Mouse (Mus musculus) kidney, adult 2 months (tissue): ENCODE results near the gene Pnpla1. TPM values are rescaled to one million over a fixed set of nuclear protein-coding genes. Genes with fewer than 3 reads are reported as not detected.
"Not testable (repeated sequence)": the region's sequence is repeated elsewhere in the genome, so short reads cannot be mapped to it uniquely, and the experiment has no call there.

Source experiments
- DNase-seq: peaks from one replicate; pipeline ENCODE4 v3.0.0; 2021
- H3K27ac ChIP-seq: fragments of 200-500 bp; 2 replicates; pipeline ENCODE4 v1.5.1; 2012; ENCODE audit warnings: low read depth, low read length, control low read depth, inconsistent platforms; ENCODE audit not compliant: insufficient read depth
- H3K27me3 ChIP-seq: fragments of 200-500 bp; replicated peaks from 2 replicates; pipeline ENCODE4 v1.6.1; 2012; ENCODE audit warnings: mild to moderate bottlenecking, moderate library complexity, low read length, inconsistent platforms; ENCODE audit not compliant: control insufficient read depth, insufficient read depth
- H3K36me3 ChIP-seq: fragments of 200-500 bp; 2 replicates; pipeline ENCODE4 v1.6.1; 2012; ENCODE audit warnings: mild to moderate bottlenecking, moderate library complexity, low read length, inconsistent platforms; ENCODE audit not compliant: control insufficient read depth, insufficient read depth
- H3K4me1 ChIP-seq: fragments of 200-500 bp; 2 replicates; pipeline ENCODE4 v1.6.1; 2011; ENCODE audit warnings: low read length; ENCODE audit not compliant: control insufficient read depth, insufficient read depth
- H3K4me3 ChIP-seq: fragments of 200-500 bp; 2 replicates; pipeline ENCODE4 v1.5.1; 2011; ENCODE audit warnings: mild to moderate bottlenecking, low read depth, low read length, control low read depth; ENCODE audit not compliant: insufficient read depth
- CTCF ChIP-seq: fragments of 200-500 bp; conservative IDR thresholded peaks from 2 replicates; pipeline ENCODE4 v1.5.1; 2011; ENCODE audit warnings: low read depth, mild to moderate bottlenecking, control low read depth, low read length, moderate library complexity, mixed read lengths; ENCODE audit not compliant: insufficient read depth, insufficient read length
- POLR2A ChIP-seq: fragments of 200-500 bp; IDR thresholded peaks from one replicate; pipeline ENCODE4 v1.6.1; 2011; ENCODE audit warnings: low read depth, low read length, control low read depth
- WGBS: fragments of 180-500 bp; shearing (Covaris S2); methylation state at CpG from one replicate; pipeline ENCODE4 v1.1.7; 2018; 5-methylcytosine and 5-hydroxymethylcytosine counted together
- polyA plus RNA-seq: library from polyadenylated mRNA; depleted of rRNA; stranded (reverse); fragments of >200 nt; gene quantifications from 2 replicates; pipeline ENCODE4 v1.2.3, GENCODE M21; 2012

Pnpla1 gene
- polyA plus RNA-seq, 1 experiment = not detected

GRCm38 (mm10) chr17:28827665-28828231 is 30.5 kb upstream of the Pnpla1 start:
- Histone ChIP-seq H3K4me3 (no peak overlapping the region), H3K27ac (no peak overlapping the region), H3K4me1 (no peaks in the 10 kb centered on the region), H3K27me3 (no peaks in the 10 kb centered on the region), H3K36me3 (0 out of 2 replicates have a peak, but pooled peaks cover 3% of the 10 kb centered on the region)
- TF ChIP-seq POLR2A (no peak), CTCF (no peak)
- DNase-seq = no peak
- WGBS = 89% methylated on average over 8 of the region's 8 CpGs

- Histone ChIP-seq H3K4me1 (no peaks in the 10 kb centered on the region), H3K27me3 (no peaks in the 10 kb centered on the region), H3K36me3 (0 out of 2 replicates have a peak, but pooled peaks cover 1% of the 10 kb centered on the region), H3K4me3 (no peak overlapping the region), H3K27ac (no peak overlapping the region)
- whole genome bisulfite sequencing = 72% methylated on average over 14 of the region's 14 CpGs
- TF ChIP-seq POLR2A (no peak), CTCF (no peak)
- no peak for DNase-seq
Observed at GRCm38 (mm10) chr17:28829120-28829519, 29.1 kb upstream of the Pnpla1 start.

- WGBS = 64% methylated on average over 8 of the region's 8 CpGs
- H3K4me3 ChIP-seq = no peak overlapping the region
- H3K27me3 ChIP-seq = no peaks in the 10 kb centered on the region
- DNase-seq = no peak
- TF ChIP-seq POLR2A (no peak), CTCF (no peak)
- H3K27ac ChIP-seq = no peak overlapping the region
- 0 out of 2 replicates have a peak, but pooled peaks cover 1% of the 10 kb centered on the region for H3K36me3 ChIP-seq
- 0 out of 2 replicates have a peak, but pooled peaks cover 2% of the 10 kb centered on the region for H3K4me1 ChIP-seq
Observed at GRCm38 (mm10) chr17:28831065-28831464, 27.1 kb upstream of the Pnpla1 start.

GRCm38 (mm10) chr17:28832040-28832439 is 26.2 kb upstream of the Pnpla1 start:
- Histone ChIP-seq H3K27me3 (no peaks in the 10 kb centered on the region), H3K36me3 (peaks cover 1% of the 10 kb centered on the region; the same call in 1 of the 2 replicates), H3K4me1 (0 out of 2 replicates have a peak, but pooled peaks cover 2% of the 10 kb centered on the region), H3K4me3 (no peak overlapping the region), H3K27ac (no peak overlapping the region)
- WGBS = 82% methylated on average over 9 of the region's 9 CpGs
- TF ChIP-seq POLR2A = no peak
- no peak for DNase-seq

GRCm38 (mm10) chr17:28832875-28833274 is 25.3 kb upstream of the Pnpla1 start:
- no peak overlapping the region for H3K4me3 ChIP-seq
- H3K27me3 ChIP-seq = no peaks in the 10 kb centered on the region
- no peak for DNase-seq
- H3K36me3 ChIP-seq = peaks cover 1% of the 10 kb centered on the region; the same call in 1 of the 2 replicates
- H3K27ac ChIP-seq = no peak overlapping the region
- TF ChIP-seq POLR2A (no peak), CTCF (no peak)
- WGBS = 93% methylated on average over 3 of the region's 3 CpGs
- H3K4me1 ChIP-seq = 0 out of 2 replicates have a peak, but pooled peaks cover 2% of the 10 kb centered on the region

GRCm38 (mm10) chr17:28834676-28835075 is 23.5 kb upstream of the Pnpla1 start:
- WGBS = 44% methylated on average over 10 of the region's 10 CpGs

GRCm38 (mm10) chr17:28837840-28838239 is 20.4 kb upstream of the Pnpla1 start:
- H3K36me3 ChIP-seq = no peaks in the 10 kb centered on the region; the same call in 1 of the 2 replicates
- TF ChIP-seq POLR2A (no peak), CTCF (no peak)
- no peak overlapping the region for H3K4me3 ChIP-seq
- H3K27ac ChIP-seq = no peak overlapping the region
- no peaks in the 10 kb centered on the region for H3K27me3 ChIP-seq
- WGBS = 83% methylated on average over 7 of the region's 7 CpGs
- no peak for DNase-seq
- 0 out of 2 replicates have a peak, but pooled peaks cover 2% of the 10 kb centered on the region for H3K4me1 ChIP-seq

More at GRCm38 (mm10) chr17:28834676-28835075, 23.5 kb upstream of the Pnpla1 start:
- Histone ChIP-seq H3K4me1 (0 out of 2 replicates have a peak, but pooled peaks cover 2% of the 10 kb centered on the region), H3K4me3 (no peak overlapping the region), H3K27ac (no peak overlapping the region), H3K27me3 (no peaks in the 10 kb centered on the region), H3K36me3 (peaks cover 1% of the 10 kb centered on the region; the same call in 1 of the 2 replicates)
- peak; percentile 56 for DNase-seq
- TF ChIP-seq POLR2A (no peak), CTCF (no peak)

GRCm38 (mm10) chr17:28841947-28842346 is 16.3 kb upstream of the Pnpla1 start:
- H3K36me3 ChIP-seq, H3K27ac ChIP-seq, H3K4me1 ChIP-seq, H3K4me3 ChIP-seq, DNase-seq, H3K27me3 ChIP-seq: not testable (repeated sequence)
- 98% methylated on average over 4 of the region's 4 CpGs for WGBS
